Mouse (Mus musculus): ENCODE results near the gene Saa4. TPM values are rescaled to one million over a fixed set of nuclear protein-coding genes. Genes with fewer than 3 reads are reported as not detected.

Saa4 gene
- polyA plus RNA-seq (2012; rRNA removed): 0.26 and 0.42 TPM in 2 replicates

GRCm38 (mm10) chr7:46732458-46732857 lies at the start of gene Saa4:
TSS of gene Saa4 (minus strand) at chr7:46732603.

GRCm38 (mm10) chr7:46751490-46751889 lies 19.1 kb upstream of the Saa4 start, which contains the start of gene Saa2:
TSS of gene Saa2 (plus strand) at chr7:46751790.

GRCm38 (mm10) chr7:46742880-46743279 lies 10.5 kb upstream of the Saa4 start, which contains the start of gene Saa1:
TSS of gene Saa1 (minus strand) at chr7:46742980.

GRCm38 (mm10) chr7:46715600-46715999 lies 16.8 kb downstream of the Saa4 start, which contains the start of gene Saa3:
TSS of gene Saa3 (minus strand) at chr7:46715700.

GRCm38 (mm10) chr7:46710390-46710844 lies 22.0 kb downstream of the Saa4 start, which contains the start of gene Saal1:
TSS of gene Saal1 (minus strand) at chr7:46710680.

Other genes starting within 250 kb of the Saa4 start
- gene Sergef, start 92.8 kb downstream of the Saa4 start, polyA plus RNA-seq (2012; rRNA removed): 14.5 and 17.1 TPM in 2 replicates
- gene Tph1, start 60.1 kb downstream of the Saa4 start, polyA plus RNA-seq (2012; rRNA removed): 0.25 and 0.34 TPM in 2 replicates
- gene Saal1, start 21.9 kb downstream of the Saa4 start, polyA plus RNA-seq (2012; rRNA removed): 24.6 and 25.0 TPM in 2 replicates
- 0.28 and 0.31 TPM in 2 replicates for gene Saa3, start 16.9 kb downstream of the Saa4 start, polyA plus RNA-seq (2012; rRNA removed)
- 0.28 and 1.0 TPM in 2 replicates for gene Saa1, start 10.4 kb upstream of the Saa4 start, polyA plus RNA-seq (2012; rRNA removed)
- gene Saa2, start 19.2 kb upstream of the Saa4 start, polyA plus RNA-seq (2012; rRNA removed): 0.58 TPM in 1 of 2 replicates, not detected in the other
- gene Hps5, start 63.5 kb upstream of the Saa4 start, polyA plus RNA-seq (2012; rRNA removed): 28.9 and 42.9 TPM in 2 replicates
- gene Gtf2h1, start 63.5 kb upstream of the Saa4 start, polyA plus RNA-seq (2012; rRNA removed): 32.4 and 40.5 TPM in 2 replicates
- gene Ldha, start 108.9 kb upstream of the Saa4 start, polyA plus RNA-seq (2012; rRNA removed): 626 and 776 TPM in 2 replicates
- gene Ldhc, start 128.6 kb upstream of the Saa4 start, polyA plus RNA-seq (2012; rRNA removed): 0.05 and 0.07 TPM in 2 replicates
- gene Tsg101, start 187.4 kb upstream of the Saa4 start, polyA plus RNA-seq (2012; rRNA removed): 104 and 163 TPM in 2 replicates
- 9.2 and 12.0 TPM in 2 replicates for gene Uevld, start 225.9 kb upstream of the Saa4 start, polyA plus RNA-seq (2012; rRNA removed)